Mouse (Mus musculus): Measurements from ENCODE around the gene Fndc1. TPM values are rescaled to one million over a fixed set of nuclear protein-coding genes. Genes with fewer than 3 reads are reported as not detected.

Gene Fndc1
- 16.7 TPM for polyA plus RNA-seq (2014; fragmentation: Illumina TruSeq; extraction: RNeasy Lipid Tissue Mini Kit (QIAGEN cat#74804); ENCODE audit: low read depth, low replicate concordance)

GRCm38 (mm10) chr17:7826819-7827515 is at the start of gene Fndc1:
Fndc1 (minus strand) TSS chr17:7827302.

Other genes with a start within 250 kb of the Fndc1 start
- 10.2 TPM for gene Tagap, start 98.7 kb upstream of the Fndc1 start, polyA plus RNA-seq (2014; fragmentation: Illumina TruSeq; extraction: RNeasy Lipid Tissue Mini Kit (QIAGEN cat#74804); ENCODE audit: low read depth, low replicate concordance)
- 58.4 TPM for gene Rsph3a, start 118.3 kb upstream of the Fndc1 start, polyA plus RNA-seq (2014; fragmentation: Illumina TruSeq; extraction: RNeasy Lipid Tissue Mini Kit (QIAGEN cat#74804); ENCODE audit: low read depth, low replicate concordance)